Mouse (Mus musculus): ENCODE data around the gene Gm13420. TPM values are rescaled to one million over a fixed set of nuclear protein-coding genes. Genes with fewer than 3 reads are reported as not detected.
A peak's percentile ranks its signal among the peaks of the same experiment; 100 is the strongest.

The Gm13420 gene
- polyA plus RNA-seq, 1 experiment from 2014 or later: not detected

GRCm38 (mm10) chr2:29747852-29748251 lies 3.6 kb downstream of the Gm13420 start:
- DNase-seq: peak; percentile 35

GRCm38 (mm10) chr2:29747188-29747782 lies 4.2 kb downstream of the Gm13420 start:
- DNase-seq: peak; percentile 36
- peak overlapping the region; percentile 60 for H3K9ac ChIP-seq (replicated peaks; ENCODE audit: low read length)
- H3K36me3 ChIP-seq (ENCODE audit: control insufficient read depth, insufficient read depth, low read length): no peaks in the 10 kb centered on the region
- H3K9me3 ChIP-seq (ENCODE audit: control insufficient read depth, low read length): no peaks in the 10 kb centered on the region
- peaks cover 33% of the 10 kb centered on the region for H3K27me3 ChIP-seq (ENCODE audit: control insufficient read depth, insufficient read depth, low read length)
- peak overlapping the region; percentile 38 for H3K4me3 ChIP-seq (replicated peaks; ENCODE audit: low read depth, low read length)
- 4% methylated on average over 50 of the region's 50 CpGs for WGBS
- no peak for ATAC-seq (ENCODE audit: low FRiP score, low TSS enrichment)
- no peak overlapping the region for H3K27ac ChIP-seq (replicated peaks; ENCODE audit: low read depth, low read length)
- H3K4me1 ChIP-seq (ENCODE audit: control insufficient read depth, insufficient read depth, low read length): peaks cover 11% of the 10 kb centered on the region; the same call in 1 of the 2 replicates
- H3K4me2 ChIP-seq (ENCODE audit: low read length): peak overlapping the region; percentile 69

More at GRCm38 (mm10) chr2:29747852-29748251, 3.6 kb downstream of the Gm13420 start:
- H3K27ac ChIP-seq (replicated peaks; ENCODE audit: low read depth, low read length): no peak overlapping the region
- H3K27me3 ChIP-seq (ENCODE audit: control insufficient read depth, insufficient read depth, low read length): peaks cover 38% of the 10 kb centered on the region
- H3K4me1 ChIP-seq (ENCODE audit: control insufficient read depth, insufficient read depth, low read length): peaks cover 11% of the 10 kb centered on the region; the same call in 1 of the 2 replicates
- whole genome bisulfite sequencing: 58% methylated on average over 5 of the region's 5 CpGs
- no peaks in the 10 kb centered on the region for H3K36me3 ChIP-seq (ENCODE audit: control insufficient read depth, insufficient read depth, low read length)
- H3K4me3 ChIP-seq (replicated peaks; ENCODE audit: low read depth, low read length): no peak overlapping the region
- no peak for ATAC-seq (ENCODE audit: low FRiP score, low TSS enrichment)
- peak overlapping the region; percentile 69; the same call in 1 of the 2 replicates for H3K4me2 ChIP-seq (ENCODE audit: low read length)
- H3K9ac ChIP-seq (replicated peaks; ENCODE audit: low read length): no peak overlapping the region; the same call in 1 of the 2 replicates
- H3K9me3 ChIP-seq (ENCODE audit: control insufficient read depth, low read length): no peaks in the 10 kb centered on the region

- WGBS: 95% methylated on average over 6 of the region's 6 CpGs
- no peak overlapping the region for H3K4me2 ChIP-seq (ENCODE audit: low read length)
- peaks cover 6% of the 10 kb centered on the region; the same call in 1 of the 2 replicates for H3K4me1 ChIP-seq (ENCODE audit: control insufficient read depth, insufficient read depth, low read length)
- H3K27ac ChIP-seq (replicated peaks; ENCODE audit: low read depth, low read length): no peak overlapping the region
- no peak overlapping the region for H3K4me3 ChIP-seq (replicated peaks; ENCODE audit: low read depth, low read length)
- H3K36me3 ChIP-seq (ENCODE audit: control insufficient read depth, insufficient read depth, low read length): peaks cover 14% of the 10 kb centered on the region
- ATAC-seq (ENCODE audit: low FRiP score, low TSS enrichment) (no peak), DNase-seq (no peak)
- no peak overlapping the region for H3K9ac ChIP-seq (replicated peaks; ENCODE audit: low read length)
- peaks cover 18% of the 10 kb centered on the region for H3K27me3 ChIP-seq (ENCODE audit: control insufficient read depth, insufficient read depth, low read length)
- H3K9me3 ChIP-seq (ENCODE audit: control insufficient read depth, low read length): no peaks in the 10 kb centered on the region
These were observed 7.2 kb downstream of the Gm13420 start for GRCm38 (mm10) chr2:29744256-29744655.

GRCm38 (mm10) chr2:29741207-29741606 lies 10.3 kb downstream of the Gm13420 start:
- Histone ChIP-seq H3K27ac (replicated peaks; ENCODE audit: low read depth, low read length) (no peak overlapping the region), H3K36me3 (ENCODE audit: control insufficient read depth, insufficient read depth, low read length) (peaks cover 44% of the 10 kb centered on the region), H3K4me2 (ENCODE audit: low read length) (no peak overlapping the region), H3K9ac (replicated peaks; ENCODE audit: low read length) (no peak overlapping the region), H3K4me1 (ENCODE audit: control insufficient read depth, insufficient read depth, low read length) (no peaks in the 10 kb centered on the region), H3K27me3 (ENCODE audit: control insufficient read depth, insufficient read depth, low read length) (peaks cover under 1% of the 10 kb centered on the region; the same call in 1 of the 2 replicates), H3K4me3 (replicated peaks; ENCODE audit: low read depth, low read length) (no peak overlapping the region), H3K9me3 (ENCODE audit: control insufficient read depth, low read length) (no peaks in the 10 kb centered on the region)
- 92% methylated on average over 6 of the region's 6 CpGs for whole genome bisulfite sequencing
- ATAC-seq (ENCODE audit: low FRiP score, low TSS enrichment) (no peak), DNase-seq (no peak)

GRCm38 (mm10) chr2:29739368-29739767 lies 12.1 kb downstream of the Gm13420 start:
- Histone ChIP-seq H3K4me1 (ENCODE audit: control insufficient read depth, insufficient read depth, low read length) (no peaks in the 10 kb centered on the region), H3K4me2 (ENCODE audit: low read length) (no peak overlapping the region), H3K4me3 (replicated peaks; ENCODE audit: low read depth, low read length) (no peak overlapping the region), H3K27ac (replicated peaks; ENCODE audit: low read depth, low read length) (no peak overlapping the region), H3K36me3 (ENCODE audit: control insufficient read depth, insufficient read depth, low read length) (peaks cover 60% of the 10 kb centered on the region), H3K9me3 (ENCODE audit: control insufficient read depth, low read length) (no peaks in the 10 kb centered on the region), H3K27me3 (ENCODE audit: control insufficient read depth, insufficient read depth, low read length) (no peaks in the 10 kb centered on the region), H3K9ac (replicated peaks; ENCODE audit: low read length) (no peak overlapping the region)
- 85% methylated on average over 5 of the region's 5 CpGs for WGBS
- ATAC-seq (ENCODE audit: low FRiP score, low TSS enrichment) (no peak), DNase-seq (no peak)

GRCm38 (mm10) chr2:29738799-29739198 lies 12.7 kb downstream of the Gm13420 start:
- Histone ChIP-seq H3K9me3 (ENCODE audit: control insufficient read depth, low read length) (no peaks in the 10 kb centered on the region), H3K4me3 (replicated peaks; ENCODE audit: low read depth, low read length) (no peak overlapping the region), H3K4me2 (ENCODE audit: low read length) (no peak overlapping the region), H3K9ac (replicated peaks; ENCODE audit: low read length) (no peak overlapping the region), H3K27me3 (ENCODE audit: control insufficient read depth, insufficient read depth, low read length) (no peaks in the 10 kb centered on the region), H3K27ac (replicated peaks; ENCODE audit: low read depth, low read length) (no peak overlapping the region), H3K4me1 (ENCODE audit: control insufficient read depth, insufficient read depth, low read length) (no peaks in the 10 kb centered on the region), H3K36me3 (ENCODE audit: control insufficient read depth, insufficient read depth, low read length) (peaks cover 66% of the 10 kb centered on the region)
- ATAC-seq (ENCODE audit: low FRiP score, low TSS enrichment) (no peak), DNase-seq (no peak)
- 66% methylated on average over 4 of the region's 4 CpGs for WGBS

- DNase-seq (no peak), ATAC-seq (ENCODE audit: low FRiP score, low TSS enrichment) (no peak)
- no peak overlapping the region for H3K4me3 ChIP-seq (replicated peaks; ENCODE audit: low read depth, low read length)
- H3K9me3 ChIP-seq (ENCODE audit: control insufficient read depth, low read length): no peaks in the 10 kb centered on the region
- H3K27ac ChIP-seq (replicated peaks; ENCODE audit: low read depth, low read length): no peak overlapping the region
- 92% methylated on average over 12 of the region's 12 CpGs for WGBS
- peaks cover 80% of the 10 kb centered on the region for H3K36me3 ChIP-seq (ENCODE audit: control insufficient read depth, insufficient read depth, low read length)
- H3K4me2 ChIP-seq (ENCODE audit: low read length): no peak overlapping the region
- H3K4me1 ChIP-seq (ENCODE audit: control insufficient read depth, insufficient read depth, low read length): no peaks in the 10 kb centered on the region
- no peaks in the 10 kb centered on the region for H3K27me3 ChIP-seq (ENCODE audit: control insufficient read depth, insufficient read depth, low read length)
- H3K9ac ChIP-seq (replicated peaks; ENCODE audit: low read length): no peak overlapping the region
These were observed 14.1 kb downstream of the Gm13420 start for GRCm38 (mm10) chr2:29737209-29737925.

- peaks cover 94% of the 10 kb centered on the region for H3K36me3 ChIP-seq (ENCODE audit: control insufficient read depth, insufficient read depth, low read length)
These were observed 15.8 kb downstream of the Gm13420 start for GRCm38 (mm10) chr2:29735708-29736107.

GRCm38 (mm10) chr2:29733348-29733747 lies 18.1 kb downstream of the Gm13420 start:
- DNase-seq: no peak
- Histone ChIP-seq H3K27ac (replicated peaks; ENCODE audit: low read depth, low read length) (no peak overlapping the region), H3K4me2 (ENCODE audit: low read length) (no peak overlapping the region), H3K27me3 (ENCODE audit: control insufficient read depth, insufficient read depth, low read length) (no peaks in the 10 kb centered on the region), H3K9me3 (ENCODE audit: control insufficient read depth, low read length) (no peaks in the 10 kb centered on the region), H3K4me3 (replicated peaks; ENCODE audit: low read depth, low read length) (no peak overlapping the region), H3K9ac (replicated peaks; ENCODE audit: low read length) (no peak overlapping the region), H3K4me1 (ENCODE audit: control insufficient read depth, insufficient read depth, low read length) (no peaks in the 10 kb centered on the region), H3K36me3 (ENCODE audit: control insufficient read depth, insufficient read depth, low read length) (peaks cover 93% of the 10 kb centered on the region)
- no peak for ATAC-seq (ENCODE audit: low FRiP score, low TSS enrichment)
- WGBS: 97% methylated on average over 5 of the region's 5 CpGs

More at GRCm38 (mm10) chr2:29735708-29736107, 15.8 kb downstream of the Gm13420 start:
- Histone ChIP-seq H3K27ac (replicated peaks; ENCODE audit: low read depth, low read length) (no peak overlapping the region), H3K4me2 (ENCODE audit: low read length) (no peak overlapping the region), H3K9me3 (ENCODE audit: control insufficient read depth, low read length) (no peaks in the 10 kb centered on the region), H3K27me3 (ENCODE audit: control insufficient read depth, insufficient read depth, low read length) (no peaks in the 10 kb centered on the region), H3K4me3 (replicated peaks; ENCODE audit: low read depth, low read length) (no peak overlapping the region), H3K9ac (replicated peaks; ENCODE audit: low read length) (no peak overlapping the region), H3K4me1 (ENCODE audit: control insufficient read depth, insufficient read depth, low read length) (no peaks in the 10 kb centered on the region)
- ATAC-seq (ENCODE audit: low FRiP score, low TSS enrichment) (no peak), DNase-seq (no peak)
- 93% methylated on average over 12 of the region's 12 CpGs for WGBS

All from midbrain, embryonic 14.5 days (tissue).